Mouse (Mus musculus) MEL (cell line): ENCODE data around the gene Il22ra1. TPM values are rescaled to one million over a fixed set of nuclear protein-coding genes. Genes with fewer than 3 reads are reported as not detected.

ENCODE experiments used
- DNase-seq: peaks from one replicate; pipeline ENCODE4 v3.0.0; 2011; ENCODE audit warnings: low read depth, low spot score
- H3K27ac ChIP-seq: 2 replicates; pipeline ENCODE4 v1.5.1; 2012; ENCODE audit warnings: low read depth, mild to moderate bottlenecking, control low read depth, low read length, moderate library complexity; ENCODE audit not compliant: control insufficient read depth
- H3K27me3 ChIP-seq, 2 experiments: fragments of 150-350 bp in 1 of 2; sonication (generic) in 1 of 2; 2 replicates each; pipeline ENCODE4 v1.6.1; 2012; ENCODE audit warnings: low read length in 2 of 2, mild to moderate bottlenecking in 2 of 2, improper control_type of control experiment in 1 of 2, moderate library complexity in 1 of 2; ENCODE audit not compliant: insufficient read depth in 2 of 2, control insufficient read depth in 1 of 2
- H3K36me3 ChIP-seq, 2 experiments: 2 replicates each; pipeline ENCODE4 v1.6.1; 2012 to 2014; ENCODE audit warnings: low read length in 2 of 2, improper control_type of control experiment in 1 of 2, inconsistent platforms in 1 of 2, mild to moderate bottlenecking in 1 of 2; ENCODE audit not compliant: insufficient read depth in 2 of 2, control insufficient read depth in 1 of 2
- H3K4me1 ChIP-seq, 2 experiments: fragments of 150-350 bp in 1 of 2; sonication (generic) in 1 of 2; 2 replicates each; pipeline ENCODE4 v1.6.1; 2012; ENCODE audit warnings: low read length in 2 of 2, improper control_type of control experiment in 1 of 2, mild to moderate bottlenecking in 1 of 2; ENCODE audit not compliant: insufficient read depth in 2 of 2, control insufficient read depth in 1 of 2
- H3K4me3 ChIP-seq, 2 experiments: fragments of 150-350 bp in 1 of 2; sonication (generic) in 1 of 2; 2 replicates each; pipeline ENCODE4 v1.5.1; 2012; ENCODE audit warnings: low read depth in 2 of 2, low read length in 2 of 2, mild to moderate bottlenecking in 2 of 2, moderate library complexity in 2 of 2, control low read depth in 1 of 2, improper control_type of control experiment in 1 of 2; ENCODE audit not compliant: control insufficient read depth in 1 of 2, insufficient read depth in 1 of 2
- H3K79me2 ChIP-seq: 2 replicates; pipeline ENCODE4 v1.6.1; 2012; ENCODE audit warnings: mild to moderate bottlenecking, low read length, moderate library complexity; ENCODE audit not compliant: control insufficient read depth, poor library complexity, insufficient read depth
- H3K9ac ChIP-seq: 2 replicates; pipeline ENCODE4 v1.6.1; 2012; ENCODE audit warnings: low read depth, mild to moderate bottlenecking, control low read depth, low read length, moderate library complexity; ENCODE audit not compliant: control insufficient read depth, poor library complexity, severe bottlenecking
- H3K9me3 ChIP-seq: fragments of 150-350 bp; sonication (generic); replicated peaks from 2 replicates; pipeline ENCODE4 v1.6.1; 2012; ENCODE audit warnings: mild to moderate bottlenecking, low read length, improper control_type of control experiment, moderate library complexity; ENCODE audit not compliant: insufficient read depth
- CHD1 ChIP-seq: IDR thresholded peaks from 2 replicates; pipeline ENCODE4 v1.6.1; 2012; ENCODE audit warnings: low read depth, mild to moderate bottlenecking, inconsistent platforms, low read length, improper control_type of control experiment
- CHD2 ChIP-seq: IDR thresholded peaks from 2 replicates; pipeline ENCODE4 v1.6.1; 2011; ENCODE audit warnings: low read length, improper control_type of control experiment
- E2F4 ChIP-seq: IDR thresholded peaks from 2 replicates; pipeline ENCODE4 v1.6.1; 2011; ENCODE audit warnings: low read depth, low read length, improper control_type of control experiment, borderline replicate concordance
- ELF1 ChIP-seq: IDR thresholded peaks from 2 replicates; pipeline ENCODE4 v1.6.1; 2014; ENCODE audit warnings: low read depth, mild to moderate bottlenecking, inconsistent platforms, low read length, improper control_type of control experiment, moderate library complexity
- EP300 ChIP-seq, 2 experiments: IDR thresholded peaks; 2 replicates each; pipeline ENCODE4 v1.6.1; 2011; ENCODE audit warnings: improper control_type of control experiment in 2 of 2, low read length in 2 of 2, low read depth in 1 of 2, mild to moderate bottlenecking in 1 of 2
- ETS1 ChIP-seq: IDR thresholded peaks from 2 replicates; pipeline ENCODE4 v1.6.1; 2012; ENCODE audit warnings: low read depth, mild to moderate bottlenecking, inconsistent platforms, low read length, improper control_type of control experiment, moderate library complexity
- JUND ChIP-seq: IDR thresholded peaks from 2 replicates; pipeline ENCODE4 v1.6.1; 2011; ENCODE audit warnings: low read depth, mild to moderate bottlenecking, improper control_type of control experiment, low read length
- MAFK ChIP-seq: IDR thresholded peaks from 2 replicates; pipeline ENCODE4 v1.6.1; 2011; ENCODE audit warnings: low read depth, mild to moderate bottlenecking, low read length, improper control_type of control experiment, borderline replicate concordance
- MAX ChIP-seq: IDR thresholded peaks from 2 replicates; pipeline ENCODE4 v1.6.1; 2011; ENCODE audit warnings: low read length, improper control_type of control experiment
- MAZ ChIP-seq: IDR thresholded peaks from 2 replicates; pipeline ENCODE4 v1.6.1; 2012; ENCODE audit warnings: low read depth, mild to moderate bottlenecking, inconsistent platforms, low read length, improper control_type of control experiment
- MYB ChIP-seq: IDR thresholded peaks from 2 replicates; pipeline ENCODE4 v1.6.1; 2011; ENCODE audit warnings: mild to moderate bottlenecking, low read depth, low read length, improper control_type of control experiment
- NELFE ChIP-seq: IDR thresholded peaks from 2 replicates; pipeline ENCODE4 v1.6.1; 2011; ENCODE audit warnings: low read depth, low read length, improper control_type of control experiment
- RCOR1 ChIP-seq: IDR thresholded peaks from 2 replicates; pipeline ENCODE4 v1.6.1; 2012; ENCODE audit warnings: low read depth, mild to moderate bottlenecking, inconsistent platforms, low read length, improper control_type of control experiment
- SIN3A ChIP-seq: IDR thresholded peaks from 2 replicates; pipeline ENCODE4 v1.6.1; 2012; ENCODE audit warnings: low read length, improper control_type of control experiment, inconsistent platforms
- TAL1 ChIP-seq: IDR thresholded peaks from 2 replicates; pipeline ENCODE4 v1.6.1; 2012; ENCODE audit warnings: mild to moderate bottlenecking, inconsistent platforms, low read length, moderate library complexity, mixed read lengths
- UBTF ChIP-seq: IDR thresholded peaks from 2 replicates; pipeline ENCODE4 v1.6.1; 2012; ENCODE audit warnings: low read depth, mild to moderate bottlenecking, inconsistent platforms, low read length, improper control_type of control experiment, moderate library complexity, borderline replicate concordance; ENCODE audit not compliant: insufficient read depth
- ZKSCAN1 ChIP-seq: IDR thresholded peaks from 2 replicates; pipeline ENCODE4 v1.6.1; 2012; ENCODE audit warnings: low read depth, mild to moderate bottlenecking, inconsistent platforms, low read length, improper control_type of control experiment, moderate library complexity
- polyA plus RNA-seq, 2 experiments: library from polyadenylated mRNA; stranded (reverse) in 1 of 2; unstranded in 1 of 2; fragments of >175 nt in 1 of 2; fragments of >200 nt in 1 of 2; gene quantifications; 2 replicates each; pipeline versions ENCODE4 v1.2.1 to v1.2.4; 2012; ENCODE audit warnings: low replicate concordance in 2 of 2, low read depth in 1 of 2; ENCODE audit not compliant: insufficient read length in 2 of 2, insufficient read depth in 1 of 2, missing spikeins in 1 of 2
- total RNA-seq: library from RNA; depleted of rRNA; stranded (reverse); fragments of 300-350 nt; gene quantifications from 2 replicates; pipeline ENCODE4 v1.2.3, GENCODE M21; 2012

The Il22ra1 gene
- total and polyA plus RNA-seq, 3 experiments, result 0.03 TPM; not detected in 2

- Histone ChIP-seq H3K4me3 (no peak overlapping the region), H3K36me3 (no peaks in the 10 kb centered on the region), H3K27me3 (peaks cover 0 to 4% of the 10 kb centered on the region in 2 experiments; a peak in 3 of 4 replicates), H3K9ac (no peak overlapping the region), H3K79me2 (no peaks in the 10 kb centered on the region), H3K27ac (no peak overlapping the region), H3K4me1 (no peaks in the 10 kb centered on the region), H3K9me3 (no peaks in the 10 kb centered on the region)
- no peak for TF ChIP-seq SIN3A
- no peak for TF ChIP-seq JUND
- no peak for DNase-seq
Observed at GRCm38 (mm10) chr4:135730204-135730603, 2.2 kb downstream of the Il22ra1 start.

- no peaks in the 10 kb centered on the region for H3K36me3 ChIP-seq
- H3K27me3 ChIP-seq, result peaks cover 0 to 4% of the 10 kb centered on the region in 2 experiments; a peak in 3 of 4 replicates
- TF ChIP-seq TAL1, result no peak
- no peak for TF ChIP-seq ELF1
- no peak for TF ChIP-seq E2F4
- no peak for TF ChIP-seq NELFE
- TF ChIP-seq CHD2, result no peak
- H3K79me2 ChIP-seq, result no peaks in the 10 kb centered on the region
- no peaks in the 10 kb centered on the region for H3K4me1 ChIP-seq
- no peak overlapping the region for H3K27ac ChIP-seq
- H3K4me3 ChIP-seq, result no peak overlapping the region
- H3K9ac ChIP-seq, result no peak overlapping the region
- no peaks in the 10 kb centered on the region for H3K9me3 ChIP-seq
- DNase-seq, result no peak
Observed at GRCm38 (mm10) chr4:135730951-135731350, 3.0 kb downstream of the Il22ra1 start.

- H3K36me3 ChIP-seq, result no peaks in the 10 kb centered on the region
- H3K4me1 ChIP-seq, result no peaks in the 10 kb centered on the region
- H3K9ac ChIP-seq, result no peak overlapping the region
- peaks cover 0 to 4% of the 10 kb centered on the region in 2 experiments; a peak in 3 of 4 replicates for H3K27me3 ChIP-seq
- no peak for DNase-seq
- H3K9me3 ChIP-seq, result no peaks in the 10 kb centered on the region
- no peak overlapping the region for H3K27ac ChIP-seq
- no peak for TF ChIP-seq EP300 (IDR thresholded peaks at IDR 0.05; ENCODE audit: low read depth in 1 of 2, low read length in 2 of 2)
- no peak for TF ChIP-seq CHD1
- no peak for TF ChIP-seq MAFK
- TF ChIP-seq, all 39 proteins: peak for 0
- H3K4me3 ChIP-seq, result no peak overlapping the region
- H3K79me2 ChIP-seq, result no peaks in the 10 kb centered on the region
Observed at GRCm38 (mm10) chr4:135733901-135734300, 5.9 kb downstream of the Il22ra1 start.

GRCm38 (mm10) chr4:135736903-135737302 is 8.9 kb downstream of the Il22ra1 start:
- Histone ChIP-seq H3K9ac (no peak overlapping the region), H3K4me3 (no peak overlapping the region), H3K4me1 (no peaks in the 10 kb centered on the region), H3K27me3 (no peaks in the 10 kb centered on the region), H3K36me3 (no peaks in the 10 kb centered on the region), H3K9me3 (no peaks in the 10 kb centered on the region), H3K79me2 (no peaks in the 10 kb centered on the region), H3K27ac (no peak overlapping the region)
- TF ChIP-seq CHD2 (no peak), MYB (no peak), JUND (no peak), MAX (no peak), ELF1 (no peak), UBTF (no peak), ZKSCAN1 (no peak), NELFE (no peak), MAZ (no peak), RCOR1 (no peak), TAL1 (no peak), ETS1 (no peak)
- no peak for DNase-seq
